Mouse (Mus musculus) layer of hippocampus, adult 9-10 months (tissue): ENCODE results near the gene Pip5k1b.

Source experiments
- DNase-seq: peaks from one replicate; pipeline ENCODE4 v3.0.0; 2022; ENCODE audit warnings: low spot score

Pip5k1b gene

GRCm38 (mm10) chr19:24476461-24476860 lies 79.2 kb downstream of the Pip5k1b start:
- no peak for DNase-seq

GRCm38 (mm10) chr19:24475281-24475680 lies 80.4 kb downstream of the Pip5k1b start:
- DNase-seq: no peak

GRCm38 (mm10) chr19:24472512-24472911 lies 83.2 kb downstream of the Pip5k1b start:
- no peak for DNase-seq

- DNase-seq: no peak
Measured at GRCm38 (mm10) chr19:24471538-24471937, 84.1 kb downstream of the Pip5k1b start.

GRCm38 (mm10) chr19:24469216-24469615 lies 86.5 kb downstream of the Pip5k1b start:
- DNase-seq: no peak

GRCm38 (mm10) chr19:24468616-24469015 lies 87.1 kb downstream of the Pip5k1b start:
- no peak for DNase-seq

- DNase-seq: no peak
Measured at GRCm38 (mm10) chr19:24463011-24463410, 92.7 kb downstream of the Pip5k1b start.

GRCm38 (mm10) chr19:24456591-24457231 lies 99.0 kb downstream of the Pip5k1b start:
- peak; percentile 58 for DNase-seq

- no peak for DNase-seq
Measured at GRCm38 (mm10) chr19:24455249-24455960, 100.3 kb downstream of the Pip5k1b start.

GRCm38 (mm10) chr19:24454451-24454850 lies 101.2 kb downstream of the Pip5k1b start:
- no peak for DNase-seq

- DNase-seq: no peak
Measured at GRCm38 (mm10) chr19:24453379-24453778, 102.3 kb downstream of the Pip5k1b start.

GRCm38 (mm10) chr19:24452441-24452898 lies 103.2 kb downstream of the Pip5k1b start:
- DNase-seq: no peak

GRCm38 (mm10) chr19:24451626-24452025 lies 104.0 kb downstream of the Pip5k1b start:
- no peak for DNase-seq

GRCm38 (mm10) chr19:24450740-24451139 lies 104.9 kb downstream of the Pip5k1b start:
- DNase-seq: no peak

GRCm38 (mm10) chr19:24444322-24444721 lies 111.3 kb downstream of the Pip5k1b start:
- no peak for DNase-seq

GRCm38 (mm10) chr19:24439715-24440114 lies 116.0 kb downstream of the Pip5k1b start:
- DNase-seq: no peak

- DNase-seq: no peak
Measured at GRCm38 (mm10) chr19:24434291-24434690, 121.4 kb downstream of the Pip5k1b start.

- DNase-seq: no peak
Measured at GRCm38 (mm10) chr19:24432447-24432846, 123.2 kb downstream of the Pip5k1b start.

GRCm38 (mm10) chr19:24431381-24431780 lies 124.3 kb downstream of the Pip5k1b start:
- DNase-seq: no peak

GRCm38 (mm10) chr19:24428011-24428410 lies 127.7 kb downstream of the Pip5k1b start:
- no peak for DNase-seq

- DNase-seq: no peak
Measured at GRCm38 (mm10) chr19:24427258-24427657, 128.4 kb downstream of the Pip5k1b start.

GRCm38 (mm10) chr19:24426759-24427181 lies 128.9 kb downstream of the Pip5k1b start:
- no peak for DNase-seq

- no peak for DNase-seq
Measured at GRCm38 (mm10) chr19:24418030-24418429, 137.6 kb downstream of the Pip5k1b start.

- no peak for DNase-seq
Measured at GRCm38 (mm10) chr19:24417659-24418004, 138.0 kb downstream of the Pip5k1b start.
